Mouse (Mus musculus): ENCODE data around the gene Zdhhc3.

Zdhhc3 gene

GRCm38 (mm10) chr9:123132994-123133393 is 20.0 kb upstream of the Zdhhc3 start:
- TF ChIP-seq GATA4 (IDR thresholded peaks at IDR 0.05; ENCODE audit: insufficient replicate concordance, low read length), result no peak

GRCm38 (mm10) chr9:123127663-123128062 is 14.7 kb upstream of the Zdhhc3 start:
- TF ChIP-seq GATA4 (IDR thresholded peaks at IDR 0.05; ENCODE audit: insufficient replicate concordance, low read length), result no peak

GRCm38 (mm10) chr9:123124413-123124981 is 11.5 kb upstream of the Zdhhc3 start:
- no peak for TF ChIP-seq GATA4 (IDR thresholded peaks at IDR 0.05; ENCODE audit: insufficient replicate concordance, low read length)

- no peak for TF ChIP-seq GATA4 (IDR thresholded peaks at IDR 0.05; ENCODE audit: insufficient replicate concordance, low read length)
Observed at GRCm38 (mm10) chr9:123123571-123124412, 10.8 kb upstream of the Zdhhc3 start.

GRCm38 (mm10) chr9:123123017-123123416 is 10.0 kb upstream of the Zdhhc3 start:
- no peak for TF ChIP-seq GATA4 (IDR thresholded peaks at IDR 0.05; ENCODE audit: insufficient replicate concordance, low read length)

- no peak for TF ChIP-seq GATA4 (IDR thresholded peaks at IDR 0.05; ENCODE audit: insufficient replicate concordance, low read length)
Observed at GRCm38 (mm10) chr9:123115566-123115965, 2.6 kb upstream of the Zdhhc3 start.

- no peak for TF ChIP-seq GATA4 (IDR thresholded peaks at IDR 0.05; ENCODE audit: insufficient replicate concordance, low read length)
Observed at GRCm38 (mm10) chr9:123113931-123114330, 926 bp upstream of the Zdhhc3 start.

GRCm38 (mm10) chr9:123111751-123112221 is 1.2 kb downstream of the Zdhhc3 start:
- no peak for TF ChIP-seq GATA4 (IDR thresholded peaks at IDR 0.05; ENCODE audit: insufficient replicate concordance, low read length)

- TF ChIP-seq GATA4 (IDR thresholded peaks at IDR 0.05; ENCODE audit: insufficient replicate concordance, low read length), result no peak
Observed at GRCm38 (mm10) chr9:123109188-123109587, 3.8 kb downstream of the Zdhhc3 start.

GRCm38 (mm10) chr9:123107186-123107585 is 5.8 kb downstream of the Zdhhc3 start:
- no peak for TF ChIP-seq GATA4 (IDR thresholded peaks at IDR 0.05; ENCODE audit: insufficient replicate concordance, low read length)

- TF ChIP-seq GATA4 (IDR thresholded peaks at IDR 0.05; ENCODE audit: insufficient replicate concordance, low read length), result no peak
Observed at GRCm38 (mm10) chr9:123104362-123104761, 8.6 kb downstream of the Zdhhc3 start.

GRCm38 (mm10) chr9:123103425-123103824 is 9.6 kb downstream of the Zdhhc3 start:
- TF ChIP-seq GATA4 (IDR thresholded peaks at IDR 0.05; ENCODE audit: insufficient replicate concordance, low read length), result no peak

GRCm38 (mm10) chr9:123099631-123100455 is 13.2 kb downstream of the Zdhhc3 start:
- no peak for TF ChIP-seq GATA4 (IDR thresholded peaks at IDR 0.05; ENCODE audit: insufficient replicate concordance, low read length)

- TF ChIP-seq GATA4 (IDR thresholded peaks at IDR 0.05; ENCODE audit: insufficient replicate concordance, low read length), result no peak
Observed at GRCm38 (mm10) chr9:123090844-123091243, 22.2 kb downstream of the Zdhhc3 start.

GRCm38 (mm10) chr9:123087558-123087957 is 25.4 kb downstream of the Zdhhc3 start:
- TF ChIP-seq GATA4 (IDR thresholded peaks at IDR 0.05; ENCODE audit: insufficient replicate concordance, low read length), result no peak

Data from liver, adult (tissue).